Mouse (Mus musculus): ENCODE data around the gene Plk2.

The Plk2 gene

DNA sequence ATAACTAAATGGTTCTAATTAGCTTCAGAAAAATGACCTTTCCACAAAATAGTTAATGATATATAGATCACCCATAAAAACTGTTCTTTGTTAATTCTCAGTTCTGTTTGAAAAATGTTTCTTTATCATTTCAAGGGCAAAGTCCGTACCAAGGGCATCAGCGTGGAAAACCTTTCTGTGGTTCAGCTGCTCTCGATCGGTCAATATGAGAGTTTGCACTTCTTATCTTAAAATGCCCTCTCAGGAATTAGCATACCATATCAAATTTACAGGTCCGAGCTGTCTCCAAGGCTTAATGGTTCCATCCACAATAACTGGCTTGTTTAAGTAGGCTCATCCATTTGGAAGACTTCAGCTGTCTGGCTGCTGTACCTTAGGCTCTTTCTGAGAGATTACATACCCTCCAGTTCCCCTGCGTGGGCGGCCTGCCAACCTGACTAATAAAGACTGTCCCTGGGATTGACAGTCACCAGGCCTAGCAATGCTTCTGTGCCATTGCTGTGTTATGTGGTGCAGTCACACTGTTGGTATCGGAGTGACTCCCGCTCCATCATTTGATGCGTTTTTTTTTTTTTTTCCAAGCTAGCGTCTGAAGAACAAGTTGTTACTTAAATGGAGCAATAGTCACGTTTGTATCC lies 17.8 kb downstream of the Plk2 start:
- no peak for DNase-seq (ENCODE audit: low spot score)

DNA sequence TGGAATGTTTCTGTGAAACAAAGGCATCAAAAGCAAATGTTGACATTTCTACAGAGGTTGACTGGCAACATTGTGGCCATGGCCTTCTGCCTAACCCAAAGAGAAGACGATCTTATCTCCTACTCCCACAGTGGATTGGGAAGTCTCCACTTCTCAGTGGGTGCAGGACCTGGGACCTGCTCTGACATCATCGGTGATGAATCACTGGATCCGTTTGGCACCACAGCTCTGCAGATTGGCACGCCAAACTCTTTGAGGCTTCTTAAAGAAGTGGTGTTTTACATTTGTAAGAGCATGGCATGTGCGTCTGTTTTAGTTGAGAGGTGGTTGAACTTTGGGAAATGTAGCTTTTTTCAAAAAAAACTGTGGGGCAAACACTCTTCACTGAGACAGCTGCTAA lies 23.8 kb downstream of the Plk2 start:
- no peak for DNase-seq (ENCODE audit: low spot score)

DNA sequence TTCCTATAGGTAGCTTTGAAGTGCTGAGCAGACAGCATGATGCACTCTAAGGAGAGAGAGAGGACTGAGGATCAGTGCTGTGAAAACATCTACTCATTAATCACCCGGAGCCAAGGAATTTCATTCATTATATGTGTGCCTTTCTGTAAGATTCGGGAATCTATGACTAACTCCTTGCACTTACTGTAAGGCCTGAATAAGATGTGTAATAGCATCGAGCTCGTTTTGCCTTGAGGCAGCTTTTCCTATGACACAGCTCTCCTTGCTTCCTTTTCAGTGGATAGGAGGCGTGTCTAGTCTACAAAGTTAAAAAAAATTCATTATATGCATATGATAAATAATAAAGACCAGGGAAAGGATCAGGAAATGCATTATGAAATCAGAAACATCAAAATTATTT lies 24.8 kb downstream of the Plk2 start:
- DNase-seq (ENCODE audit: low spot score), result no peak

DNA sequence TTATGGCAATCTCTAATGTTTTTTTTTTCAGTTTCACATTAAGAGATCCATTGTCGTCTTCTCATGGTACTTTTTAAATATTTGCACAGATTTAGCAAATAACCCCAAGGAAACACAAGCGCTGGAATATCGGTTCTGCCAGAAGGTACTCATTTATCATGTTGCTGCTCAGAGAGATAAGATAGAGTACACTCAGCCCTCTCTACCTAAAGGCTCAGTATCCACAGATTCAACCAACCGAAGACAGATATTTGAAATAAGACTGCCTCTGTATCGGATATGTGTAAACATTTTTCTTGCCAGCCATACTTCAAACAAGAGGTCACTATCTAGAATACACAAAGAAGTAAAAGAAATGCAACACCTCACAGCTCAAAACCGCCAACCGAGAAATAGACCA lies 27.6 kb downstream of the Plk2 start:
- DNase-seq (ENCODE audit: low spot score), result no peak

DNA sequence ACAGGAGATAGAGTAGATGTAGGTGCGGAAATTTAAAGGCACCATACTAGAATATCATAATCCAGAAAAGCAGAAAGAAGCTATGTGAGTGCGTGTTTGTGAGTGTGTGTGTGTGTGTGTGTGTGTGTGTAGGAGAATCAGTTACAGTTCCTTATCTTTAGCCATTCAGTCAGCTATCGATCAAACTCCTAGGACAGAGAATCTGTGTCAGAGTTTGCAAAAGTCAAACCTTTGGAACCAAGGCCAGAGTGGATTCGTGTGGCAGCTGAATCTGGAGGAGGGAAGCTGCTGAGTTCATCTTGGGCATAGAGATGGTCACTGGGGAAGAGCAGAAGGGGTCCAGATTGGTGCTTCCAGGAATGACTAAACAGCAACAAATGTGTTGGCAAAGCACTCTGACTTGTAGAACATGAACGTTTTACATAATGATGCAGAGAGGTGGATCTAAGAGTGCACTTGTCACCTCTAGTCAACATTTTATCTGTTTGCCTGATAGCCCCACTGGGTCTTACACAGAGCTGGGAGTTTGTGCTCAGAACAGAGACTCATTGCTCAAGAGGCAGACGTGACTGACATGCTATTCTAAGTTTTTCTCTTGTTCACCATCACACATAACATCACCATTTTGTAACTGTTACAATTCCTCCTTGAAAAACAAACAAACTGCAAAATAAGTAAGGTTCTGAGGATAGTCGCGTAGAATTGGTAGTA lies 30.8 kb downstream of the Plk2 start:
- no peak for DNase-seq (ENCODE audit: low spot score)

DNA sequence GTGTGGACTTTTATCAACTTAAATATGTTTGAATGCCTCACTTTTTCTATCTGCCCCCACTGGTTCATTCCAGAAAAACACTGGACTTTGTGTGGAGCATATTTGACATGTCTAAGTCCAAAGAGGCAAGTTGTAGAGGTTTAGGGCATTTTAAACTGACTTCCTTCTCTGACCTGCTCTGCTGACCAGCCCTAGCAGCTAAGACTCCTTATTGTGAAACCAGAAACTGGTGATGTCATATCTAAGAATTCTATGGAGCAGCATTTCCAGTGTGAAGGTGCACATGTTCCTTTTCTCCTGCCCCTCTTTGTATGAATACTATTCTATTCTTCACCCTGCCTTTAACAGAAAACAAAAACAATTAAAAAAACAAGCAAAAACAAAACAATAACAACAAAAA lies 36.5 kb downstream of the Plk2 start:
- DNase-seq (ENCODE audit: low spot score), result no peak

DNA sequence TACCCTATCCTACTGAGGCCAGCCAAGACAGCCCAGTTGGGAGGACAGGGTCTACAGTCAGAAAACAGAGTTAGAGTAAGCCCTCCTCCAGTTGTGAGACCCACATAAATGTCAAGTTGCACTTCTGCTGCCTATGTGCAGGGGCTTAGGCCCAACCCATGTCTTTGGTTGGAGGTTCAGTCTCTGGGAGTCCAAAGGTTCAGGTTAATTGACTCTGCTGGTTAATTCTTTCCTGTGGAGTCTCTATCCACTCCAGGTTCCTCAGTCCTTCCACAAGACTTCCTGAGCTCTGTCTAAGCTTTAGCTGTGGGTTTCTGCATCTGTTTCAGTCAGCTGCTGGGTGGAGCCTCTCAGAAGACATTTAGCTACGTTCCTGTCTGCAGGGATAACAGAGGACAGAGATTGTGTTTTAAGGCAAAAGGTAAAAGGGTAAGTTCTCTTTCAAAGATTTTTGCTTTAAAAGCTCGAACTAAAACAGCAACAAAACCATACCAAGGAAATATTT lies 37.3 kb downstream of the Plk2 start:
- no peak for DNase-seq (ENCODE audit: low spot score)

DNA sequence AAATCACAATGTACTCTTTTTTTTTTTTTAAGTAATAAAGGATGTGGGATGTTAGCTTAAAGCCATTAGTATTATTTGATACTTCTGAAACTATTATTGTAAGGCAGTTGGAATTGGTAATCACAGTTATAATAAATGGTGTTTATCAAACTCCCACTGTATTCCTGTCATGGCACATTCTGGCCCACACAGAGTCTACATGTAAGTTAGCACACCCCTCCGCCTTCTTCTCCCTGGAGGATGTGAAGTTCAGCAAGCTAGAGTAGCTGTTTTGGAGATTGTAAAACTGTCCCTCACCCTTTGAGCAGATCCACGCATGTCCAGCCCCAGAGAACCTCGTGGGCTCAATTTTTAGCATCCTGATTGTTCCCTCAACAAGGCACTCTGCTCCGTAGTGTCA lies 37.8 kb downstream of the Plk2 start:
- no peak for DNase-seq (ENCODE audit: low spot score)

DNA sequence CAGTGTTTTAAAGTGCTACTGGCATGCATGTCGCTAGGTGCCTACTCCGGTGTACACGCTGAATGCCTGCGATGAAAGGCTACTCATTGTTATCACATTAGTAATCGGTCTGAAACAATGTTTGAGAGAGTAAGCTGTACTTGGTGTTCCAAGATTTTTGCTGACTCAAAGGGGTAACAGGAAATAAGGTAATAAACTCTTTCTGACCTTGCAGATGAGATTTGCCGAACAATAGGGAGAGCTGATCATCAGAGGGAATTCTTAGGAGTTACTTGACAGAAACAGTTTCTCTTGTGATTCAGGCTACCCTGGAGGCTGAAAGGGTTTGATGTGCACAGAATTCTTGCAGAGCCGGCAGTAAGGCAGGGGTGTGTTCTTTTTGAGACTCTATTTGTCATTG lies 41.8 kb downstream of the Plk2 start:
- no peak for DNase-seq (ENCODE audit: low spot score)

DNA sequence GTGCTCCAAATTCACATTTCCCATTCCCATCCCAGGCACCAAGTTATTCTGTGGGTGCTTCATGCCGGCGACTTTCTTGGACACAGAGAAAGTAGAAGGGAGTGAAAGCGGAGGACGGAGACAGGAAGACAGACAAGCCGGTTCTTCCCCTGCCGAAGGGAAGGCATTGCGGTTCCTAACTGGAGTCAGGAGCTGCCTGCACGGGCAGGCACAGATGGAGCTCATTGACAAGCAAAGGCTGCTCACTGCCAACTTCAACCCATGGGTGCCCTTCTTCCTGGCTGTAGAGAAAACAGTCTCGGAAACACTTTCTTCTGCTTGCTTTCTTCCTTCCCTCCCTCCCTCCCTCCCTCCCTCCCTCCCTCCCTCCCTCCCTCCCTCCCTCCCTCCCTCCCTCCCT lies 43.8 kb downstream of the Plk2 start:
- no peak for DNase-seq (ENCODE audit: low spot score)

DNA sequence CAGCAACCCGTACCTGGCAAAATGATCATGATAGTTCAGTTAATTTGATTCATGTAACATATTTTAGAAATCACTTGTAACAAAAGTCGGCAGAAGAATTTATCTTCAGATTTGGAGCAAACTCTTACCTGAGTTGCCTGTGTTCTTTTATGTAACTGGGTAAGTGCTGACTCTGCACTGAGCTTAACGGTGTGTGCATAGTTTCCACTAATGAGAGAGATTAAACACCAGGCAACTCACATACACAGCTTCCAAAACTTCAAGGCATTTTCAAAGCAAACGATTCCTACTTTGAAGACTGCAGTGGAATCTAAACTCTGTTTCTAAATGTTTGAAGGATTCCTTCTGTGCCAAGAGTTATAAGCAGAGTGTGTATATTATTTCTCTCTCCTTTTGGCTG lies 49.5 kb downstream of the Plk2 start:
- no peak for DNase-seq (ENCODE audit: low spot score)

DNA sequence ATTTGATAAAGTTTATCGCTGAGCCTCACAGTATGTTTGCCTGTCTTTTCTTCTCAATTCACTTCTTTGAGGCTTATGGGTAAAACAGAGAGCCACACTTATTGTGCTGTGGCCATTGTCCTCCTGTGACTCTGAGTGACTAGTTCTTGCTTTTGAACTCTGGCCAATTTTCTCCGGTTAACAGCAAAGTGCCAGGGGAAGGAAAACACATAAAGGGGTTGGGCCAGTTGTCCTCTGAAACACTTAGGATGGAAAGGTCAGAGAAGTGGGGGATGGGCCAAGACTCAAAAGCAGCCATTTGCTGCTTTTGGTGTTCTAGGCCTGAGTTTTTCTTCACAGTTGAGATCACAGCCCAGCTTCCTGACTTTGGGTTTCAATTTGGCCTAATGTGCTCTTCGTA lies 50.0 kb downstream of the Plk2 start:
- no peak for DNase-seq (ENCODE audit: low spot score)

DNA sequence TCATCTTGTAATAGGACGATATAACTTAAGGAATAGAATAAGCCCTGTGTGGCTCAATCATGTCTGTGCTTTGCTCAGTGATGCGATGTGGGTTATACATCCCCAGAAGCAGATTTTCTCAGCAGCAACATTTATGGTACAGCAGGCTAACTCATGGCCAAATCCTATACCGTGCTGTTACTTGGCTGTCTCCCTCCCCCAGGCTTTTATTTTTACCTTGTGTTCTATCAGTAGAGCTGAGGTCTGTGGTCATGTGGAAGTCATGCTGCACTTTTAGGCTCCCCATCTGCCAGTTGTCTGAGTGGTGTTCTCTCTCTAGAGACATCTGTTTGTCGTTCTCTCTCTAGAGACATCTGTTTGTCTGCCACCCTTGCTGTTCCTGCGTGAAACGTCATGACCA lies 51.6 kb downstream of the Plk2 start:
- DNase-seq (ENCODE audit: low spot score), result no peak

DNA sequence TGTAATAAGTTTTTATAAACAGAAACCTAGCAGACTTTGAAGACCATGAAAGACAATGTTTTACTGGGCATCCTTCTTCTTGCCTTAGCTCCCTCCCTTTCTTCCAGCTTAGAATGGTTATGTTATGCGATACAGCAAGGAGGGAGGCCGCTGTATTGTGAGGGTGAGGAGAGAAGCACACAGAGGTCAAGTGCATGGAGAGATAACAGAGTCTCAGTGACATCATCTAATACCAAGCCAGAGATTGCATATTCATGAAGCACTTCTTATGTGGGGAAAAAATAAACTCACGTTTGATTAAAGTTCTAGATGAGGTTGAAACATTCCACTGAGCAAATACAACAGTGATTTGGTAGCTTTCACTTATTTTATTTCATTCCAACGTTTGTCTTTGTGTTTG lies 55.2 kb downstream of the Plk2 start:
- DNase-seq (ENCODE audit: low spot score), result no peak
